Mouse (Mus musculus) midbrain, embryonic 11.5 days (tissue): ENCODE measurements at regions not wholly inside any gene's neighbourhood (a gene's known extent, or its start where the extent isn't known, plus 50 kb on each side); places are given as distances from the start of the nearest gene placed in this dataset.

Experiments
- ATAC-seq: fragments of 200-750 bp; cut with Nextera tagmentation; 2 replicates; pipeline ENCODE4 v1.8.0; 2017; ENCODE audit warnings: moderate TSS enrichment, moderate library complexity; ENCODE audit not compliant: low FRiP score
- DNase-seq: peaks from one replicate; pipeline ENCODE4 v3.0.0; 2015; ENCODE audit warnings: low spot score; ENCODE audit errors: missing footprints
- H3K27ac ChIP-seq: fragments of 300-500 bp; sonication (generic); 2 replicates; pipeline ENCODE4 v1.5.1; 2014; ENCODE audit warnings: low read depth, low read length
- H3K27me3 ChIP-seq: fragments of 300-500 bp; sonication (generic); 2 replicates; pipeline ENCODE4 v1.6.1; 2014; ENCODE audit warnings: mild to moderate bottlenecking, low read length, moderate library complexity, mixed read lengths; ENCODE audit not compliant: control insufficient read depth, insufficient read depth
- H3K36me3 ChIP-seq: fragments of 300-500 bp; sonication (generic); 2 replicates; pipeline ENCODE4 v1.6.1; 2014; ENCODE audit warnings: mild to moderate bottlenecking, low read length, moderate library complexity, mixed read lengths; ENCODE audit not compliant: control insufficient read depth, insufficient read depth
- H3K4me1 ChIP-seq: fragments of 300-500 bp; sonication (generic); 2 replicates; pipeline ENCODE4 v1.6.1; 2014; ENCODE audit warnings: low read length; ENCODE audit not compliant: control insufficient read depth, insufficient read depth
- H3K4me2 ChIP-seq: fragments of 300-500 bp; sonication (generic); 2 replicates; pipeline ENCODE4 v1.6.1; 2014; ENCODE audit warnings: mild to moderate bottlenecking, moderate library complexity
- H3K4me3 ChIP-seq: fragments of 300-500 bp; sonication (generic); 2 replicates; pipeline ENCODE4 v1.5.1; 2014; ENCODE audit warnings: low read depth, low read length
- H3K9ac ChIP-seq: fragments of 300-500 bp; sonication (generic); 2 replicates; pipeline ENCODE4 v1.6.1; 2014; ENCODE audit warnings: low read length
- H3K9me3 ChIP-seq: fragments of 300-500 bp; sonication (generic); 2 replicates; pipeline ENCODE4 v1.6.1; 2016; ENCODE audit warnings: low read length; ENCODE audit not compliant: control insufficient read depth
- WGBS: fragments of 180-500 bp; shearing (Covaris S2); extraction: QIAGEN DNeasy Blood & Tissue Kit; methylation state at CpG from one replicate; pipeline ENCODE4 v1.1.7; 2014; 5-methylcytosine and 5-hydroxymethylcytosine counted together

GRCm38 (mm10) chr7:37159801-37160200, 461.9 kb downstream of the Tshz3 start:
- Histone ChIP-seq H3K9me3 (no peaks in the 10 kb centered on the region), H3K4me1 (no peaks in the 10 kb centered on the region), H3K27ac (no peak overlapping the region), H3K27me3 (no peaks in the 10 kb centered on the region), H3K9ac (no peak overlapping the region), H3K36me3 (no peaks in the 10 kb centered on the region), H3K4me2 (no peak overlapping the region), H3K4me3 (no peak overlapping the region)
- no peak for DNase-seq
- no peak for ATAC-seq
- 80% methylated on average over 8 of the region's 8 CpGs for WGBS

GRCm38 (mm10) chr7:37168883-37169282, 471.0 kb downstream of the Tshz3 start:
- Histone ChIP-seq H3K27ac (no peak overlapping the region), H3K9me3 (no peaks in the 10 kb centered on the region), H3K4me3 (no peak overlapping the region), H3K36me3 (no peaks in the 10 kb centered on the region), H3K4me2 (no peak overlapping the region), H3K27me3 (no peaks in the 10 kb centered on the region), H3K4me1 (no peaks in the 10 kb centered on the region), H3K9ac (no peak overlapping the region)
- 58% methylated on average over 10 of the region's 10 CpGs for WGBS
- ATAC-seq (no peak), DNase-seq (no peak)

- ATAC-seq (no peak), DNase-seq (no peak)
- H3K9ac ChIP-seq: no peak overlapping the region
- H3K36me3 ChIP-seq: no peaks in the 10 kb centered on the region
- H3K9me3 ChIP-seq: no peaks in the 10 kb centered on the region
- no peak overlapping the region for H3K27ac ChIP-seq
- no peak overlapping the region for H3K4me3 ChIP-seq
- H3K4me1 ChIP-seq: no peaks in the 10 kb centered on the region
- 82% methylated on average over 3 of the region's 3 CpGs for WGBS
- no peaks in the 10 kb centered on the region for H3K27me3 ChIP-seq
- H3K4me2 ChIP-seq: no peak overlapping the region
These were observed 477.8 kb downstream of the Tshz3 start for GRCm38 (mm10) chr7:37175746-37176145.

- no peaks in the 10 kb centered on the region for H3K4me1 ChIP-seq
- DNase-seq (no peak), ATAC-seq (no peak)
- no peak overlapping the region for H3K4me3 ChIP-seq
- no peaks in the 10 kb centered on the region for H3K9me3 ChIP-seq
- H3K9ac ChIP-seq: no peak overlapping the region
- no peaks in the 10 kb centered on the region for H3K36me3 ChIP-seq
- no peak overlapping the region for H3K27ac ChIP-seq
- no peaks in the 10 kb centered on the region for H3K27me3 ChIP-seq
- WGBS: 55% methylated on average over 4 of the region's 4 CpGs
- H3K4me2 ChIP-seq: no peak overlapping the region
These were observed 480.3 kb downstream of the Tshz3 start for GRCm38 (mm10) chr7:37178256-37178655.

GRCm38 (mm10) chr7:37179907-37180306, 482.0 kb downstream of the Tshz3 start:
- no peak overlapping the region for H3K4me2 ChIP-seq
- H3K4me1 ChIP-seq: no peaks in the 10 kb centered on the region
- WGBS: 74% methylated on average over 10 of the region's 10 CpGs
- H3K36me3 ChIP-seq: no peaks in the 10 kb centered on the region
- no peaks in the 10 kb centered on the region for H3K27me3 ChIP-seq
- H3K27ac ChIP-seq: no peak overlapping the region
- no peaks in the 10 kb centered on the region for H3K9me3 ChIP-seq
- no peak for DNase-seq
- H3K9ac ChIP-seq: no peak overlapping the region
- ATAC-seq: no peak
- no peak overlapping the region for H3K4me3 ChIP-seq

- no peak overlapping the region for H3K9ac ChIP-seq
- no peaks in the 10 kb centered on the region for H3K36me3 ChIP-seq
- H3K9me3 ChIP-seq: no peaks in the 10 kb centered on the region
- H3K27ac ChIP-seq: no peak overlapping the region
- DNase-seq: no peak
- H3K27me3 ChIP-seq: no peaks in the 10 kb centered on the region
- 83% methylated on average over 13 of the region's 13 CpGs for WGBS
- no peak overlapping the region for H3K4me3 ChIP-seq
- no peak for ATAC-seq
- H3K4me2 ChIP-seq: no peak overlapping the region
- H3K4me1 ChIP-seq: no peaks in the 10 kb centered on the region
These were observed 482.5 kb downstream of the Tshz3 start for GRCm38 (mm10) chr7:37180416-37180815.

GRCm38 (mm10) chr7:37181109-37181508, 483.2 kb downstream of the Tshz3 start:
- Histone ChIP-seq H3K9ac (no peak overlapping the region), H3K4me1 (no peaks in the 10 kb centered on the region), H3K9me3 (no peaks in the 10 kb centered on the region), H3K4me2 (no peak overlapping the region), H3K36me3 (no peaks in the 10 kb centered on the region), H3K27ac (no peak overlapping the region), H3K4me3 (no peak overlapping the region), H3K27me3 (no peaks in the 10 kb centered on the region)
- no peak for DNase-seq
- 68% methylated on average over 4 of the region's 4 CpGs for WGBS
- ATAC-seq: no peak

- H3K9ac ChIP-seq: no peak overlapping the region
- no peaks in the 10 kb centered on the region for H3K4me1 ChIP-seq
- H3K36me3 ChIP-seq: no peaks in the 10 kb centered on the region
- H3K4me2 ChIP-seq: no peak overlapping the region
- H3K27me3 ChIP-seq: no peaks in the 10 kb centered on the region
- no peaks in the 10 kb centered on the region for H3K9me3 ChIP-seq
- no peak for DNase-seq
- WGBS: 18% methylated on average over 2 of the region's 2 CpGs
- ATAC-seq: no peak
- no peak overlapping the region for H3K4me3 ChIP-seq
- no peak overlapping the region for H3K27ac ChIP-seq
These were observed 494.6 kb downstream of the Tshz3 start for GRCm38 (mm10) chr7:37192536-37192935.

GRCm38 (mm10) chr7:37204800-37205199, 506.9 kb downstream of the Tshz3 start:
- Histone ChIP-seq H3K4me1 (no peaks in the 10 kb centered on the region), H3K36me3 (no peaks in the 10 kb centered on the region), H3K9me3 (no peaks in the 10 kb centered on the region), H3K27me3 (no peaks in the 10 kb centered on the region), H3K27ac (no peak overlapping the region), H3K4me3 (no peak overlapping the region), H3K9ac (no peak overlapping the region), H3K4me2 (no peak overlapping the region)
- DNase-seq (no peak), ATAC-seq (no peak)
- 81% methylated on average over 5 of the region's 5 CpGs for WGBS

GRCm38 (mm10) chr7:37208305-37208704, 510.4 kb downstream of the Tshz3 start:
- H3K9ac ChIP-seq: no peak overlapping the region
- H3K9me3 ChIP-seq: no peaks in the 10 kb centered on the region
- no peaks in the 10 kb centered on the region for H3K4me1 ChIP-seq
- no peaks in the 10 kb centered on the region for H3K27me3 ChIP-seq
- ATAC-seq: no peak
- DNase-seq: no peak
- H3K27ac ChIP-seq: no peak overlapping the region
- 84% methylated on average over 7 of the region's 7 CpGs for WGBS
- H3K36me3 ChIP-seq: no peaks in the 10 kb centered on the region
- no peak overlapping the region for H3K4me3 ChIP-seq
- H3K4me2 ChIP-seq: no peak overlapping the region
